Mouse (Mus musculus) heart, adult 2 months (tissue): Measurements from ENCODE around the gene Stoml3. TPM values are rescaled to one million over a fixed set of nuclear protein-coding genes. Genes with fewer than 3 reads are reported as not detected.

ENCODE experiments used
- DNase-seq, 2 experiments: peaks; one replicate each; pipeline ENCODE4 v3.0.0; 2021
- H3K27ac ChIP-seq: fragments of 200-600 bp; 2 replicates; pipeline ENCODE4 v1.8.1; 2022
- H3K27me3 ChIP-seq: fragments of 200-500 bp; 2 replicates; pipeline ENCODE4 v1.6.1; 2012; ENCODE audit warnings: mild to moderate bottlenecking, low read length, inconsistent platforms, mixed read lengths; ENCODE audit not compliant: control insufficient read depth, insufficient read depth
- H3K36me3 ChIP-seq: fragments of 200-500 bp; 2 replicates; pipeline ENCODE4 v1.6.1; 2012; ENCODE audit warnings: low read length, inconsistent platforms; ENCODE audit not compliant: control insufficient read depth, insufficient read depth
- H3K4me1 ChIP-seq: fragments of 200-500 bp; 2 replicates; pipeline ENCODE4 v1.6.1; 2011; ENCODE audit warnings: low read length; ENCODE audit not compliant: control insufficient read depth, insufficient read depth
- H3K4me3 ChIP-seq: fragments of 200-600 bp; 2 replicates; pipeline ENCODE4 v1.8.1; 2022
- H3K79me2 ChIP-seq: fragments of 200-500 bp; replicated peaks from 2 replicates; pipeline ENCODE4 v1.6.1; 2012; ENCODE audit warnings: mild to moderate bottlenecking, inconsistent platforms, low read length, moderate library complexity, mixed read lengths; ENCODE audit not compliant: control insufficient read depth, insufficient read depth
- H3K9ac ChIP-seq: fragments of 200-500 bp; 2 replicates; pipeline ENCODE4 v1.6.1; 2012; ENCODE audit warnings: low read depth, mild to moderate bottlenecking, control low read depth, inconsistent platforms, low read length, mixed read lengths
- CTCF ChIP-seq: fragments of 200-600 bp; IDR thresholded peaks from 2 replicates; pipeline ENCODE4 v1.8.1; 2022; ENCODE audit warnings: antibody characterized with exemption, mild to moderate bottlenecking, moderate library complexity
- EP300 ChIP-seq: fragments of 200-500 bp; IDR thresholded peaks from 2 replicates; pipeline ENCODE4 v1.6.1; 2011; ENCODE audit warnings: low read depth, low read length, control low read depth; ENCODE audit not compliant: insufficient read depth
- POLR2A ChIP-seq: fragments of 200-500 bp; IDR thresholded peaks from 2 replicates; pipeline ENCODE4 v1.6.1; 2011; ENCODE audit warnings: mild to moderate bottlenecking, low read depth, low read length, control low read depth; ENCODE audit not compliant: insufficient read depth
- WGBS: fragments of 180-500 bp; shearing (Covaris S2); methylation state at CpG from one replicate; pipeline ENCODE4 v1.1.7; 2018; 5-methylcytosine and 5-hydroxymethylcytosine counted together
- intact Hi-C: fragments of 180-260 bp; cut with DNase I; formaldehyde crosslinking; loops from one replicate; pipeline ENCODE4 v1.15.1; 2025
- polyA plus RNA-seq: library from polyadenylated mRNA; depleted of rRNA; stranded (reverse); fragments of >200 nt; gene quantifications from 2 replicates; pipeline ENCODE4 v1.2.3, GENCODE M21; 2012
- total RNA-seq, 2 experiments: library from RNA; stranded (reverse); gene quantifications; 2 replicates each; pipeline ENCODE4 v1.2.3; 2021

Gene Stoml3
- total and polyA plus RNA-seq, 3 experiments = not detected

DNA sequence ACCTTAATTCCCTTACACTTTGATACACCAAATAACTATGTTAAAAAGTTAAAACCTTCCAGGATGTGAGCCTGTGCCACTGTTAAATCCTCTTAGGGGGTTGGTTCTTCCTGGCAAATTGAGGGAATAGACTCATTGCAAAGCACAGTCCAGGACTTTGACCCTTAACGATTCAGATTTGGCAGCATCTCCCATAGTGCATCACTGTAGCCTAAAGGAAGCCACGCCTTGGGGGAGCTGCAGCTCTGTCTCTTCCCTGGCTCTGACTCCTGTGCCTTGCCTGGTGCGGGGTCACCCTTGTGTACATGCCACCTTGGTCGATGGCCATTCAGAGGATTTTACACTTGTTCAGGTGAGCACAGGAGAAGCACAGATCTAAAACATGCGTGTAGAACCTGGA is 18.8 kb upstream of the Stoml3 start:
- no peaks in the 10 kb centered on the region for H3K27me3 ChIP-seq
- intact Hi-C loops = loop anchor here (10.0 kb wide), 2 partner anchors 1195 to 1915 kb away; no protein-coding TSS in a partner anchor
- peaks cover 8% of the 10 kb centered on the region; the same call in 1 of the 2 replicates for H3K4me1 ChIP-seq
- peaks cover 26% of the 10 kb centered on the region for H3K36me3 ChIP-seq
- no peak overlapping the region for H3K4me3 ChIP-seq
- no peak overlapping the region for H3K27ac ChIP-seq
- DNase-seq = no peak
- H3K9ac ChIP-seq = no peak overlapping the region
- TF ChIP-seq CTCF = no peak
- no peak for TF ChIP-seq POLR2A
- no peak for TF ChIP-seq EP300
- WGBS = 78% methylated on average over 5 of the region's 5 CpGs
- H3K79me2 ChIP-seq = peaks cover 3% of the 10 kb centered on the region

DNA sequence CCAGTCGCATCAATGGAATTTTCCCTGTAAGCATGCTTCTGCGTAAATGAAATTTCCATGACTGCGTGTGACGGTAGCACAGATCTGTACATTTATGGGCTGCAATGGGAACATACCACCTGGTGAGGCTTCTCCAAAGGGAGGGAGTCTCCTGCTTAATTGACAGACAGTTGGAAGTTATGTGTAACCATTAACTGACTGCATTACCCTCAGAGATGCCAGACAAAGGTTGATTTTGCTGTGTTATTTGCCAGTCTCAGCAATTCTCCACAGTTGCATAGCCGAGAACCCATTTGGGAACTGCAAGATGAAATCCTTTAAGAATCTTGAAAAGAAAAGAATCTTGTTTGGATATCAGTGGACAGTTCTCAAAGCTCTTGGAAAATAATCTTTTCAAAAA is 16.4 kb upstream of the Stoml3 start:
- Histone ChIP-seq H3K27ac (no peak overlapping the region), H3K4me3 (no peak overlapping the region), H3K4me1 (peaks cover 8% of the 10 kb centered on the region; the same call in 1 of the 2 replicates), H3K9ac (no peak overlapping the region), H3K79me2 (peaks cover 2% of the 10 kb centered on the region), H3K27me3 (no peaks in the 10 kb centered on the region), H3K36me3 (peaks cover 13% of the 10 kb centered on the region)
- WGBS = 95% methylated on average over 5 of the region's 5 CpGs
- DNase-seq = no peak
- intact Hi-C loops = no loop called here
- TF ChIP-seq CTCF (no peak), EP300 (no peak), POLR2A (no peak)

DNA sequence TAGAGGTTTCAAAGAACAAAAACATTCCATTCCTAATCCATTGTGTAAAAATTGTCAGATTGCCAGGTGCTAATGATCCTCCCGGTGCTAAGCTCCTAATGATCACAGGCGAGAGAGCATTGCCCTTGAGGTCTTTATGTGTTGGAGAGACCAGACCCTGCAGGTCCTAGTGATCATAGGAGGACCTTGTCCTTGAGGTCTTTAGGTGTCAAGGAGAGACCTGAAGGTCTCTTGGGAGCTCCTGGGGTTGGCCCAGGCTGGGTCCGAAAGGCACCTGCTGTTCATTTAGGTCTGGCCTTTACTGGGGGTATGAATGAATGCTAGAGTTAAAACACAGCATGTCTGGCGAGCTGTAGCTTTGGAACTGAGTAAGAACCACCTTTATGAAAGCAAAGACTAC is 14.3 kb upstream of the Stoml3 start:
- 59% methylated on average over 4 of the region's 4 CpGs for WGBS
- Histone ChIP-seq H3K27ac (no peak overlapping the region), H3K27me3 (no peaks in the 10 kb centered on the region), H3K4me1 (0 out of 2 replicates have a peak, but pooled peaks cover under 1% of the 10 kb centered on the region), H3K79me2 (peaks cover 2% of the 10 kb centered on the region), H3K4me3 (no peak overlapping the region), H3K36me3 (peaks cover 2% of the 10 kb centered on the region), H3K9ac (no peak overlapping the region)
- no peak for DNase-seq
- intact Hi-C loops = no loop called here
- TF ChIP-seq CTCF = no peak
- TF ChIP-seq EP300 = no peak
- TF ChIP-seq POLR2A = no peak

DNA sequence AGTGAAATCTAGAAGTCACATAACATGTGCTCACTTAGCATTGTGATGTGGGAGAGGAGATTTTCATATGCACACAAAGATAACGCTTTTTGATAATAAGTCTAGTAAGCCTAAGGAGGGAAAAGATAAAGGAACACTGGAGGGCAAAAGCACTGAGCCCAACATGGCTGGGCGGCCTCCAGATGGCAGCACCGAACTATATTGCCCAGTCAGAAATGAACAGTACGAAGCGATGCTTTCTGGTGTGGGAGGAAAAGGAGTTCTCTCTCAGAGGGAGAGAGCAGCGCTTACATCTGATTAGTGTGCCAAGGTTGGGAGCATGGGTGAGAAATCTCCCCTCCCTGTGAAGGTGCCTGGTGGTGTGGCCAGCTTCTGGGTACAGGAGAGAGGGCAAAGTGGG is 12.6 kb upstream of the Stoml3 start:
- intact Hi-C loops = loop anchor here (2.0 kb wide), 1 partner anchor 15 kb away; no protein-coding TSS in a partner anchor

DNA sequence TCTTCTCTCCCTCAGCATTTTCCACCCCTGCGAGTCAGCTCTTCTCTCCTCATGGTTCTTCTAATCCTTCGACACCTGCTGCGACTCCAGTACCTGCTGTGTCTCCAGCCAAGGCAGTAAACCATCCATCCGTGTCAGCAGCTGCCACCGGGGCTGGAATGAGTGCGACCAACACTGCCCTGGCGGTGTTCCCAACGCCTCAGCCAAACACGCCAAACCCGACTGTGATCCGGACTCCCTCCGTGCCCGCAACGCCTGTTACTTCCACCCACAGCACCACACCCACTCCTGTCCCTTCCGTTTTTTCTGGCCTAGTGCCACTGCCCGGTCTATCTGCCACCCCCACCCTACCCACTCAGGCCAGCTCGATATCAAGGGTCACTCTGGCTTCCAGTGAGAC is 11.0 kb upstream of the Stoml3 start:
- peaks cover 2% of the 10 kb centered on the region for H3K36me3 ChIP-seq

More for the DNA sequence above, 12.6 kb upstream of the Stoml3 start:
- TF ChIP-seq POLR2A (no peak), CTCF (peak; percentile 69), EP300 (no peak)
- 49% methylated on average over 6 of the region's 6 CpGs for WGBS
- H3K4me1 ChIP-seq = no peaks in the 10 kb centered on the region
- DNase-seq = peak in 1 of 2 experiments; percentile 48
- no peaks in the 10 kb centered on the region for H3K27me3 ChIP-seq
- H3K27ac ChIP-seq = no peak overlapping the region
- peaks cover 2% of the 10 kb centered on the region for H3K36me3 ChIP-seq
- H3K4me3 ChIP-seq = no peak overlapping the region
- no peak overlapping the region for H3K9ac ChIP-seq
- H3K79me2 ChIP-seq = no peaks in the 10 kb centered on the region

DNA sequence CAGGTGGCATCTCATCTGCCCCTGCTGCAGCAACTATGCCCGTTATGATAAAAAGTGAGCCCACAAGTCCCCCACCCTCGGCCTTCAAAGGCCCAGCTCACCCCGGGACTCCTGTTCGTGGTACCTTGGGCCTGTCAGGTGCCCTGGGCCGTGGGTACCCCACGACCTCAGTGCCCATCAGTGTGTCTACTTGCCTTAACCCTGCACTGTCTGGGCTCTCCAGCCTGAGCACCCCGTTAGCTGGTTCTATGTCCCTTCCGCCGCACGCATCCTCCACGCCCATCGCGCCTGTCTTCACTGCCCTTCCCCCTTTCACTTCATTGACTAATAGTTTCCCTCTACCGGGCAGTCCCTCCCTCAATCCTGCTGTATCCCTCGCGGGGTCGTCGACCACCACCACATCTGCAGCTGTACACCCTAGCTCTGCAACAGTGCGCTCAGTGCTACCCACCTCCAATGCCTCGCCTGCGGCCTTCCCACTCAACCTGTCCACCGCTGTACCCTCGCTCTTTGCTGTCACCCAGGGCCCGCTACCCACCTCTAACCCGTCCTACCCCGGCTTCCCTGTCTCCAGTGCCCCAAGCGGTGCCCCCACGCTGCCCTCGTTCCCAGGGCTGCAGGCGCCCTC is 9.9 kb upstream of the Stoml3 start:
- WGBS = 94% methylated on average over 30 of the region's 30 CpGs

More for the DNA sequence above, 11.0 kb upstream of the Stoml3 start:
- H3K79me2 ChIP-seq = no peaks in the 10 kb centered on the region
- no peaks in the 10 kb centered on the region for H3K27me3 ChIP-seq
- 67% methylated on average over 17 of the region's 17 CpGs for WGBS
- no peak overlapping the region for H3K4me3 ChIP-seq
- TF ChIP-seq EP300 (no peak), POLR2A (no peak)
- no peak overlapping the region for H3K27ac ChIP-seq
- intact Hi-C loops = loop anchor here (2.0 kb wide), 1 partner anchor 13 kb away; no protein-coding TSS in a partner anchor
- no peak overlapping the region for H3K9ac ChIP-seq
- H3K4me1 ChIP-seq = no peaks in the 10 kb centered on the region
- no peak for DNase-seq

More for the DNA sequence above, 9.9 kb upstream of the Stoml3 start:
- no peak for DNase-seq
- Histone ChIP-seq H3K36me3 (peaks cover 2% of the 10 kb centered on the region; the same call in 1 of the 2 replicates), H3K4me3 (no peak overlapping the region), H3K4me1 (no peaks in the 10 kb centered on the region), H3K27ac (no peak overlapping the region), H3K9ac (no peak overlapping the region), H3K27me3 (no peaks in the 10 kb centered on the region), H3K79me2 (no peaks in the 10 kb centered on the region)
- no peak for TF ChIP-seq EP300
- TF ChIP-seq POLR2A = no peak
- no peak for TF ChIP-seq CTCF
- intact Hi-C loops = no loop called here
